In the genomic region with DNA sequence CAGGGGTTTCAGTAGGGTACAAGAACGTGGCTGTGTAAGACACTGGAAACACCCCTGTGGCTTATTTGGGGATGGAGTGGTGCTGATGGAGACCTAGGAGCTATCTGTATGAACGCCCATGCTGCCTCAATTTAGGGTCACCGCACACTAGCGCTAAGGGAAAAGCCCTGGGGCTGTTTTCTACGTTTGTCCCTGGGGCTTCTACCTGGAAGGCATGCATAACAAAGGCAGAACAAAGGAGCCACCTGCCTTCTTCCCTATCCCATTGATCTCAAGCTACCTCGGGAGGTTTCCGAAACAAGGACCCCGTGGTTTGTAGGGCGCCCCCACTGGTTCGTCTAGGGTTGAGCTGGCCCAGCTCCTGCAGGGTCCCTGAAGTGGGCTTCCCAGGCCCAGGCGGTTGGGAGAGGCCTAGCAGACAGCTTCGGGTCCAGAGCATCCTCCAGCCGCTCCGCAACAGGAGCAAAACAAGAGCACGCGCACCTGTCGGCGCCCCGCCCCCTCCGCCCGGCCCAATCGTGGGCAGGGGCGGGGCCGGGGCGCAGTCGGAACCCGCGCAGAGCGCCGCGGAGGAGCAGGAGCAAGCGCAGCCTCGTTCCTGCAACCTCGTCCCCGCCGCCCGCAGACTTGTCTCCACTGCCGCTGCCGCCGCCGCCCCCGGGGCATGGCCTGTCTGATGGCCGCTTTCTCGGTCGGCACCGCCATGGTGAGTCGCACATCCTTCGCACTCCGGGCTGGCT, we compare ENCODE assay signal across 8 mouse cellular contexts. TPM values are rescaled to one million over a fixed set of nuclear protein-coding genes. Genes with fewer than 3 reads are reported as not detected.
DNase-seq lines count a peak whose midpoint lies in the region; ATAC-seq and TF ChIP-seq lines count a peak whose summit lies in the region.

A gene (plus strand): TSS at position 525 of the 740 bp plus-strand sequence.

- no peaks in the 10 kb centered on the region for H3K36me3 ChIP-seq in heart, embryonic 15.5 days
- no peaks in the 10 kb centered on the region for H3K36me3 ChIP-seq in liver, postnatal 0 days (replicated peaks; ENCODE audit: insufficient read depth, low read length)
- no peaks in the 10 kb centered on the region for H3K36me3 ChIP-seq in neural tube, embryonic 13.5 days

- peaks cover 45% of the 10 kb centered on the region for H3K4me1 ChIP-seq in heart, embryonic 15.5 days (replicated peaks)
- peaks cover 49% of the 10 kb centered on the region for H3K4me1 ChIP-seq in liver, postnatal 0 days (ENCODE audit: insufficient read depth)
- peaks cover 41% of the 10 kb centered on the region for H3K4me1 ChIP-seq in neural tube, embryonic 13.5 days (replicated peaks)

- peak; percentile 93 for DNase-seq in CD4-positive helper T cell, adult 2 months (ENCODE audit: low read depth, low spot score)
- peak; percentile 58 for DNase-seq in adrenal gland, adult 2 months
- DNase-seq in embryo, embryonic 11 days: peak; percentile 85
- DNase-seq in layer of hippocampus, adult 18-20 months (ENCODE audit: low spot score in 2 of 2): peak; percentile 50 to 82
- DNase-seq in liver, postnatal 0 days: peak; percentile 81
- DNase-seq in thymus, adult 18-20 months: peak; percentile 68 to 74

- 0 out of 2 replicates have a peak, but pooled peaks cover 7% of the 10 kb centered on the region for H3K27me3 ChIP-seq in heart, embryonic 15.5 days
- peaks cover 9% of the 10 kb centered on the region; the same call in 1 of the 2 replicates for H3K27me3 ChIP-seq in liver, postnatal 0 days (ENCODE audit: insufficient read depth, low read length)
- H3K27me3 ChIP-seq in neural tube, embryonic 13.5 days: peaks cover 23% of the 10 kb centered on the region

- peak within 1 kb of the TSS; percentile 61 for H3K9ac ChIP-seq in heart, embryonic 15.5 days
- H3K9ac ChIP-seq in liver, postnatal 0 days (replicated peaks): peak within 1 kb of the TSS; percentile 67
- H3K9ac ChIP-seq in neural tube, embryonic 13.5 days: peak within 1 kb of the TSS; percentile 84

- H3K27ac ChIP-seq in heart, embryonic 15.5 days: peak within 1 kb of the TSS; percentile 66
- H3K27ac ChIP-seq in liver, postnatal 0 days (ENCODE audit: low read depth): peak within 1 kb of the TSS; percentile 82
- H3K27ac ChIP-seq in neural tube, embryonic 13.5 days (replicated peaks): peak within 1 kb of the TSS; percentile 82

- 0 out of 2 replicates have a peak, but pooled peaks cover 7% of the 10 kb centered on the region for H3K9me3 ChIP-seq in heart, embryonic 15.5 days (replicated peaks)
- peaks cover 7% of the 10 kb centered on the region for H3K9me3 ChIP-seq in liver, postnatal 0 days (ENCODE audit: low read length)
- H3K9me3 ChIP-seq in neural tube, embryonic 13.5 days: peaks cover 12% of the 10 kb centered on the region; the same call in 1 of the 2 replicates

- ATAC-seq in heart, embryonic 15.5 days (replicated peaks; ENCODE audit: insufficient number of reproducible peaks, insufficient read depth, low FRiP score, low read depth): peak; percentile 62
- peak; percentile 68 for ATAC-seq in liver, postnatal 0 days
- peak; percentile 90 for ATAC-seq in neural tube, embryonic 13.5 days (ENCODE audit: low read depth)

- TF ChIP-seq CTCF in liver, postnatal 0 days (IDR thresholded peaks at IDR 0.05; ENCODE audit: low read depth): peak; percentile 42

- peak within 1 kb of the TSS; percentile 99 for H3K4me2 ChIP-seq in heart, embryonic 15.5 days
- peak within 1 kb of the TSS; percentile 90 for H3K4me2 ChIP-seq in liver, postnatal 0 days (ENCODE audit: low read depth, low read length)
- peak within 1 kb of the TSS; percentile 93 for H3K4me2 ChIP-seq in neural tube, embryonic 13.5 days

- H3K4me3 ChIP-seq in heart, embryonic 15.5 days: peak within 1 kb of the TSS; percentile 73
- H3K4me3 ChIP-seq in liver, postnatal 0 days (ENCODE audit: low read depth, low read length): peak within 1 kb of the TSS; percentile 66
- peak within 1 kb of the TSS; percentile 69 for H3K4me3 ChIP-seq in neural tube, embryonic 13.5 days

- WGBS in heart, embryonic 15.5 days: 3% methylated on average over 49 of the region's 49 CpGs
- WGBS in liver, postnatal 0 days (ENCODE audit: insufficient replicate concordance): 6% methylated on average over 48 of the region's 49 CpGs
- WGBS in neural tube, embryonic 13.5 days: 2% methylated on average over 47 of the region's 49 CpGs

- no peak for TF ChIP-seq EP300 in liver, postnatal 0 days (IDR thresholded peaks at IDR 0.05; ENCODE audit: low read depth)

RNA-seq across cellular contexts. Expression of the gene that starts here (rescaled TPM):
- 10 to 100 TPM in 1 of 2 experiments, 1 to 10 TPM in 1; 5.2 to 18.6 TPM for total RNA-seq in adrenal gland, adult 2 months (2021)
- 7.9 and 8.2 TPM in 2 replicates for polyA plus RNA-seq in adrenal gland, adult 2 months (2012; rRNA removed)
- polyA plus RNA-seq in heart, embryonic 15.5 days (2015; fragmentation: Nextera tagmentation; extraction: Ambion mirVana): 10.4 and 12.1 TPM in 2 replicates
- 10 to 100 TPM; 84.0 to 84.6 TPM for total RNA-seq in layer of hippocampus, adult 18-20 months (2021)
- 8.9 and 9.4 TPM in 2 replicates for polyA plus RNA-seq in liver, postnatal 0 days (2015; fragmentation: Nextera tagmentation; extraction: Ambion mirVana)
- 16.5 and 16.7 TPM in 2 replicates for polyA plus RNA-seq in neural tube, embryonic 13.5 days (2015; fragmentation: Nextera tagmentation; extraction: Ambion mirVana)

Comparison
In these comparisons a context has a peak if more than half of its experiments do, and no peak if none do; other contexts are left out.
1. Peak in every context shown above with its lines: DNase-seq, ATAC-seq, H3K4me3 ChIP-seq and H3K27ac ChIP-seq.
2. RNA of the gene that starts here (total RNA-seq): 84.0 to 84.6 TPM in layer of hippocampus, adult 18-20 months; 5.2 to 18.6 TPM in adrenal gland, adult 2 months; every median in the first group is over 4 times any median in the second.